Mouse (Mus musculus) megakaryocyte, adult 5-6 weeks (primary cell): ENCODE data around the gene Spint3. TPM values are rescaled to one million over a fixed set of nuclear protein-coding genes. Genes with fewer than 3 reads are reported as not detected.
"Not testable (repeated sequence)": the region's sequence is repeated elsewhere in the genome, so short reads cannot be mapped to it uniquely, and the experiment has no call there.

Experiments
- ATAC-seq: 2 replicates; pipeline ENCODE4 v1.8.0; 2016; ENCODE audit warnings: mild to moderate bottlenecking, inconsistent platforms; ENCODE audit not compliant: poor library complexity, severe bottlenecking
- total RNA-seq, 2 experiments: library from RNA; stranded (forward) in 1 of 2; stranded (reverse) in 1 of 2; fragments of 153-499, 151-499 nt in 1 of 2; fragments of 221-1000, 200-1000 nt in 1 of 2; gene quantifications; 2 replicates each; pipeline versions ENCODE4 v1.2.3 to v1.2.4; 2015 to 2017

Gene Spint3
- total RNA-seq (2015) (not detected in 2 replicates), total RNA-seq (2017) (not detected in 2 replicates)

DNA sequence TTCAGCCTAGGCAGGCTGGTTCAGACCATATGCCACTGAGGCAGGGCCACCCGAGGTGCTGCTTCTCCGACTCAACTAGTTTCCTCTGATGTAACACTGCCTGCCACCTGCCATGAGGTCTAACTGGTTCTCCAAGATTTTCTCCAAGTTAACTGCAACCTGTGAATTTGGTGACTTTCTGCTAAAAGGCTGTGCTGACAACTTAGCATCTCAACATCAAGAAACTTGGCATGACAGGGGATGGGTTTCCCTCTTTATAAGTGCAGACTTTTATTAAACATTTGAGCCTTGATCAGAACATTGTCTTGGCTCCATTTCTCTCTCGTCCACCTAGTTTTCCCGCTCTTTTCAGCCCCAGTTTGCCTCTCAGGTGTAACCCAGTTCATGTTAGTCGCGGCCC lies at the start of gene Spint3:
Gene Spint3, minus strand, starts transcription at position 101 of the 400 bp plus-strand sequence.
- ATAC-seq = not testable (repeated sequence)

DNA sequence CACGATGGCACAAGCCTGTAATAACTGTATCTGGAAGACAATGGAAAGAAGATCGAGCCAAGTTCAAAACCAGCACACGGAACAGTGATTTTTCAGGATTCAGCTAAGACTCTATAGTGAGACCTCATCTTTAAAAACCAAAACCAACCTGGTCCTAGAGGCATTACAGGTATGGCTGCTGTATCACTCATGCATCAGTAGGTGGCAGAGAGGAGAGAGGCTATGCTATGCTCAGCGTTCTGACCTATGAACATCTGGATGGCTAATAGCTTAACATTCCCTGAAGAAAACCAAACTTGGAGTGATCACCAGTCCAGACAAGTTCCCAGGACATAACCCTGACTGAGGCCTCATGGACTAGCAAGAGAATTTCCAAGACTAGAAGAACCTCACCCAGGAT lies 48.5 kb upstream of the Spint3 start:
- no peak for ATAC-seq

DNA sequence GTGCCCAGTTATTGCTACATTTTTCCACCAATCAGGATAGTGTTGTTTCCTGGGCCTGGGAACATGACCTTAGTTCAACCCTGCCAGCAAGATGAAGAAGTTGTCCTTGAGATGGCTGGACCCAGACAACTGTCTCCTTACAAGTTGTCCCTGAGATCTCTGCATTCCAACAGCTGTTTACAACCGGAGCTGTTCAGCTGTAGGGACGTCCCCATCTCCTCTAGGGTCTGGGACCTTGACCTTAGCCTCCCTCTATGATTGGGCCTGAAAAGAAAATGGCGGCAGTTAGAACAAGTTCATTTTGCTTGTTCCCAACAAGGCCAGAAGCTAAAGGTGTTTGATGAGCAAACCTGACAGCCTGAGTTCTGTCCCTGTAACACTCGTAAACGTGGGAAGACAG lies 45.8 kb upstream of the Spint3 start:
- no peak for ATAC-seq

DNA sequence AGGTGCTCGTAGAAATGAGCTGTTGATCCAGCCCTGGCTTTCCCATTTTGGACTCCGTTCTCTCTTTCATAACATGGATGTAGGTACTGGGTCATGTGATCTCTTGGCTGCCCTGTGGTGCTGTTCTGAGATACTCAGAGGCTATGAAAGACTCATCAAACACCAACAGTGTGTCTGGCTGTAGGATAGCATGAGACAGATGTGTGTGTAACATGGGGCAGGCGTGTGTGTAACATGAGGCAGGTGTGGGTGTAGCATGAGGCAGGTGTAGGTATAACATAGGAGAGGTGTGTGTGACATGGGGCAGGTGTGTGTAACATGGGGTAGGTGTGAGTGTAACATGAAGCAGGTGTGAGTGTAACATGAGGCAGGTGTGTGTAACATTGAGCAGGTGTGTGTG lies 42.1 kb upstream of the Spint3 start:
- ATAC-seq = no peak

DNA sequence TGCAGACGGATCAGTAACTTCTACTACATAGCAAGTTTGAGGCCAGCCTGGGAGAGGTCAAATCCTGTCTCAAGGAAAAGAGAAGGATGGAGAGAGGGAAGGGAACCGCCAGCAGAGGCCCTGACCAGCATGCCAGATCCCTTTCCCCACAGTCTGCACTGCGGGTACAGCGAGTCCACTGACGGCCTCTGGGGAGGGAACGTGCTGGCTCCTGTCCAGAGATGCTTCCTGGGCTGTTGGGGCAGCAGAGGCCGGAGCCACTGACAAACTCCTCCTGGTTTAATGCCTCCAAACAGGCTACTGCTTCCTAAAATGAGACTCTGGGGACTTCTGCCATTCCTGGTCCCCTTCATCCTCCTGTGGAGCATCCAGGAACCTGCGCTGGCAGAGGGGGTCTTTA lies 40.2 kb upstream of the Spint3 start, which contains the start of the genes Wfdc6b and Wfdc8:
Gene Wfdc6b, plus strand, starts transcription at position 52 of the 400 bp plus-strand sequence.
Gene Wfdc8, minus strand, starts transcription at position 156 of the 400 bp plus-strand sequence.
- not testable (repeated sequence) for ATAC-seq

DNA sequence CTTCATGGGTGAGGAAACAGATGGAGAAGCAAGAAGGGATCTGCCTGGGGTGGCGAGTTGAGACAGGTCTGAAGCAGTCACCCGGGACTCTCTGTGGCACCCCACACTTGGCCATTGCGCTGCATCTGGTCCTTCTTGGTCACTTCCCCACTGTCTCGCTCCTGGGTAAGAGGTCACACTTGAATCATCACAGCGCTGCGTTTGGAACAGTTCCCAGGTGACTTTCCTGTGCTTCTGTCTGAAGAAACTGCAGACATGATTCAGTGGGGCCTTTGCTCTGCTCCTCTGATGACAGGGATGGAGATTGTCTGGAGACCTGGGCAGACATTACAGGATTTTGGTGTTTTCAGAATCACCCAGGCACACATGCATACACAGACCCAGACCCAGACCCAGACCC lies 35.5 kb upstream of the Spint3 start:
- ATAC-seq = no peak

DNA sequence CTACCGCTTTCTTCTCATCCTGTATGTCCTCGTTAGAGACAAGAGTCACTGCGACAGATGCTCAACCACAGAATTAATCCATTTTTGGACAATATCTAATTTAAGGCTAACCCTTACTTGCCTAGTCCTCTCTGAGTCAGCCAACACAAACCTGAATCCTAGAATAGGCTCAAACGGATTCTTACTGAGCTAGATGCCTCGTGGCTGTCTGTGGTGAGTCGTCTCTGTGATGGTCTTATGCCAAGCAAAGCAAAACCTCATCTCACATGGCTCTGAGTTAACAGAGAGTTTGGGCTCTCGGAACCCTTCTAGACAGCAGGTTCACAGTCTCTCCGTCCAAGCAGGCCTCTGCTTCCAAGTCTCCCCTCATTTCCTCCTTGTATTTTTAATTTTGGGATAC lies 31.2 kb upstream of the Spint3 start:
- ATAC-seq = no peak

DNA sequence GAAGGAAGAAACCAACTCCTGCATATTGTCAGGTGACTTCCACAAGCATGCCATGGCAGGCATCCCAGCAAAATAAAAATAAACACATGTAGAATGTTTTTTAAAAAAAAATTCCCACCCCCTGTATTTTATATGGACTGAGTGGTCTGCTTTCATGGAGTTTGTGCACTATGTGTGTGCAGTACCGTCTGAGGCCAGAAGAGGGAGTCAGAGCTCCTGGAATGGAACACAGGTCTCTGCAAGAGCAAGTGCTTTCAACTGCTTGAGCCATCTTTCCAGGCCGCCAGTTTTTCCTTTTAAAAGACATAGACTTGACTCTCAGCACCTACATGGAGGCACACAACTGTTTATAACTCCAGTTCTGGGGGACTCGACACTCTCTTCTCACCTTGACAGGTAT lies 30.2 kb upstream of the Spint3 start:
- no peak for ATAC-seq

DNA sequence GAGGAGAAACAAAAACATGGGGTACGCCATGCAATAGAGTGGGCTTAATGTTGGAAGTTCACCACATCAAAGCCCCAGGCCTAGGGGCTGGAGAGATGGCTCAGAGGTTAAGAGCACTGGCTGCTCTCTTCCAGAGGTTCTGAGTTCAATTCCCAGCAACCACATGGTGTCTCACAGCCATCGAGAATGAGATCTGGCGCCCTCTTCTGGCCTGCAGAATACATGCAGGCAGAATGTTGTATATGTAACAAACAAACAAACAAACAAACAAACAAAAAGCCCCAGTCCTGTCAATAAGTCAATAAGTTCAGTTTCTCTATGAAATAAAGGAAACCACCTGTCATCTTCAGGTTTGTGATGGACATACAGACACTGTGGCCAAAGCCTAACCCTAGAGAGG lies 26.9 kb upstream of the Spint3 start:
- ATAC-seq = no peak

DNA sequence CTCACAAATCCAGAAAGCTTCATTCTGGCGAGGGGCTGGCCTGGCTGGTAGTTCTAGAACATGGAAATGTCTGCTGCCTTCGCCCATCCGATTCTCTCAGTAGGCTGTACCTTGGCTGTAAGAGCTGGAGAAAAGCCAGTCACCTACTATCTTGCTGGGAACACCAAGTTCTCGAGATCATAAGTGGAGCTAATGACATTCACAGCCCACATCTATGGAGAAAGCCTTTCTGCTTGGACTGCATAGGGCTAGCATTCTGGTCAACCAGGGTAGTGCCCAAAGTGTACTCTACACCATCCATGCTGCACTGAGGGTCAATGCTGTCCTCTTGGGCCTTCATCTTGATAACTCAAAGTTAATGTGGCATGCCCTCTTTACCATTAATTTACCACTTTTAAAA lies 20.2 kb upstream of the Spint3 start, which contains the start of gene Eppin:
Gene Eppin, minus strand, starts transcription at position 101 of the 400 bp plus-strand sequence.
- ATAC-seq = no peak

DNA sequence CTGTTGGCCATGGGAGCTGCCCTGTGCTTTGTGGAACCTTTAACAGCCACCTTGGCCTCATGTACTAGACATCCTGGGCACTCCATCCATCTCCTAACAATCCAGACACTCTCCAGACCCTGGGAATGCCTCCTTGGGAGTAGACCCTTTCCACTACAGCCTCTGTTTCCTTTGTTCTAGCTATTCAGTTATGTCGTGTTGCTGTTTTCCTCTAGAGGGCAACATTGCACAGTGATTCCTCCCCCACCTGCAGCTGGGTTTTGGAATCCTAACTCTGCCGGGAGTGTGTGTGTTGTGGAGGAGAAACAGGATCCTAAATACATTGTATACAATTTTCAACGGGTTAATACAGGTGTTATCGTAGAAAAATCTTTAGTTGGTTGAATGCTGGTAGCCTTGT lies 18.8 kb upstream of the Spint3 start:
- ATAC-seq = peak; percentile 59

DNA sequence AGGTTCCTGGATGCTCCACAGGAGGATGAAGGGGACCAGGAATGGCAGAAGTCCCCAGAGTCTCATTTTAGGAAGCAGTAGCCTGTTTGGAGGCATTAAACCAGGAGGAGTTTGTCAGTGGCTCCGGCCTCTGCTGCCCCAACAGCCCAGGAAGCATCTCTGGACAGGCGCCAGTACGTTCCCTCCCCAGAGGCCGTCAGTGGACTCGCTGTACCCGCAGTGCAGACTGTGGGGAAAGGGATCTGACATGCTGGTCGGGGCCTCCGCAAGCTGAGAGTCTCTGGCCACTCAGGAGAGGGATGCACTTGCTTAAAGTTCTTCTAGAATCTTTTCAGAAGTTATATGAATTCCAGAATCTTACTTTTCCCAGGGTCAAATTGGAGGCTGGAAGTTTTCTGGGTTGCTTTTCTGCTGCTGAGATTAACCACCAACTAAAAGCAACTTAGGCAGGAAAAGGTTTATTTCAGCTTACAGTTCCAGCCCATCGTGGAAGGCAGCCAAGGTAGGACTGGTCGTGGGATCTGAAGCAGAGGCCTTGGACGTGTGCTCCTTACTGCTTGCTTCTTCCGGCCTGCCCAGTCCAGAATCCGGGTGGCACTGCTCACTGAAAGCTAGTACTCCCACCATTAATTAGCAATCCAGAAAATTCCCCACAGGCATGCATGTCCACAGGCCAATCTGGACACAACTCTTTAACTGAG lies 11.9 kb upstream of the Spint3 start, which contains the start of gene Wfdc6a:
Gene Wfdc6a, minus strand, starts transcription at position 423 of the 701 bp plus-strand sequence.
- not testable (repeated sequence) for ATAC-seq

DNA sequence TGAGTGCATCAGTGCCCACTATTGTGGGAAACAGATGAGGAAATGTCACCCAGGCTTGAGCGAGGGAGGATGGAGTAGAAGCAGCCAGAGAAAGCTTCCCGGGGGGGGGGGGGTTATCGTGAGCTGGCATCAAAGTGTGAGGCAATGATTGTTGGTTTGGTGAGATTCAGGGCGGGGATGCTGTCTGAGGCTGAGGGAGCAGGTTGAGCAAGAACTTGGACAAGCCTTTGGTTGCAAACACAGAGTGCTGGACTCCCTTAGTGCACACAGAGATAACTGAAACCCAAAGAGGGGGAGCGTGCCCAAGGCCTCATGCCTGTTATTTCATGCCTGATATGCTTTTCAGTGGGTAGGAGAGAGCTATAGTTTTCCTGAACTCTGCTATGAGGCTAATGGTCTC lies 5.8 kb downstream of the Spint3 start:
- peak; percentile 52 for ATAC-seq

DNA sequence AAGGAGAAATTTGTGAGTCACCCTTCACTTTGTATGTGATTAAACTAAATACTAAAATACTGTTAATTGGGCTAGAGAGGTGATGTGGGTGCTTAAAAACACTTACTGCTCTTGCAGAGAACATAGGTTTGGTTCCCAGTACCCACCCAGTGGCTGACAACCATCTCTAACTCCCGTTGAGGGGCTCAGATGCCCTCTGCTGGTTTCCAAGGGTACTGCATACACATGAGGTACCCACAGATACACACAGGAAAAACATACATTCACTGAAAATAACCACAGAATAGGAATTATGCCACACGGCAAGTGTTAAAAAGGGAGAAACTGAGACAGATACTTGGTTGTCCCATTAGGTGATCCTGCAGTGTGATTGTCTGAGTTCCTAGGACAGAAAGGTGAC lies 6.3 kb downstream of the Spint3 start:
- no peak for ATAC-seq

DNA sequence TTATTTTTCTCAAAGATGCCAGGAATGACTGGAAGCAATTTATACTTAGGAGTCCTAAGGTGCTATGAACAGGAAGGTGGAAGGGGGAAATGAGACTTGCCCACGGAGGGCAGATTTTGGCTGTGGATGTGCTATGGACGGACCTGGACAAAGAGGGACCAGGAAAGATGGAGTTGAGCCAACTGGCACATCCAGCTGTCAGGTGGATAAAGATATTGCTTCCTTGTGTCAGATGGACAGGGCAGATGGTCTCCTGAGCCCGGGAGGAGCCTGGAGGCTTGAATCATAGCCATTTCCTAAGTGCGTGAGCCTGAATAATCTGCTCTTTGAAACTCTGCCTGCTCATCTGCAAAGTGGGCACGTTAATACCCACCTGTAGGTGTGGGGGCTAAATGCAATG lies 8.9 kb downstream of the Spint3 start:
- no peak for ATAC-seq

DNA sequence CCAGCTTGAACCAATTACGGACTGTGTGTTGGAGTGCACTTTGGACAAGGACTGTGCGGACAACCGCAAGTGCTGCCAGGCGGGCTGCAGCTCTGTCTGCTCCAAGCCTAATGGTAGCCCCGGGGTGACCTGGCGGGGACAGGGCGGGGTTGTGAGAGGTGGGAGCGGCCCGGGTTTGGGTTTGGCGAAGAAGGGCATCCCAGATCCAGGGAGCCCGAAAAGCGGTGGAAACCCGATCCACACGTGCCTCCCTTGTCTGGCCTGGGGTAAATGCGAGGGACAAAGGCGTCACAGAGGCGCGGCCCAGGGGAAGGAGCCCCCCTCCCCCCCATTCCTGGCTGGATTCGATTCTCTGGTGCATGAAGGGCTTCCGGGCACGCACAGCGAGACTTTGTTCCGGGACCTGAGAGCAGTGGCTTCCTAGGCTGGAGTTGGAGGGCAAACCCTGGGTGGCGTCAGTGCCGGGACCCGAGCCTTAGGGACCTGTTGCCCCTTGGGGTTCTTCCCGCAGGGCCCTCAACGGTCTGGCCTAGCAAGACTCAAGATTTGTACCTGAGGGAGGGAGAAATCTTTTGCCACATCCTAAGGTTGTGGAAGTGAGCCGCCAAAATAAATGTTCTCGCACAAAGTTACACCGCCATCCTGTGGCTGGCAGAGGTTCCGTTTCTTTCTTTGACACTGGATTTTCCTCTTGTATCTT lies 9.8 kb downstream of the Spint3 start:
- ATAC-seq = peak; percentile 43; the same call in 1 of the 2 replicates

DNA sequence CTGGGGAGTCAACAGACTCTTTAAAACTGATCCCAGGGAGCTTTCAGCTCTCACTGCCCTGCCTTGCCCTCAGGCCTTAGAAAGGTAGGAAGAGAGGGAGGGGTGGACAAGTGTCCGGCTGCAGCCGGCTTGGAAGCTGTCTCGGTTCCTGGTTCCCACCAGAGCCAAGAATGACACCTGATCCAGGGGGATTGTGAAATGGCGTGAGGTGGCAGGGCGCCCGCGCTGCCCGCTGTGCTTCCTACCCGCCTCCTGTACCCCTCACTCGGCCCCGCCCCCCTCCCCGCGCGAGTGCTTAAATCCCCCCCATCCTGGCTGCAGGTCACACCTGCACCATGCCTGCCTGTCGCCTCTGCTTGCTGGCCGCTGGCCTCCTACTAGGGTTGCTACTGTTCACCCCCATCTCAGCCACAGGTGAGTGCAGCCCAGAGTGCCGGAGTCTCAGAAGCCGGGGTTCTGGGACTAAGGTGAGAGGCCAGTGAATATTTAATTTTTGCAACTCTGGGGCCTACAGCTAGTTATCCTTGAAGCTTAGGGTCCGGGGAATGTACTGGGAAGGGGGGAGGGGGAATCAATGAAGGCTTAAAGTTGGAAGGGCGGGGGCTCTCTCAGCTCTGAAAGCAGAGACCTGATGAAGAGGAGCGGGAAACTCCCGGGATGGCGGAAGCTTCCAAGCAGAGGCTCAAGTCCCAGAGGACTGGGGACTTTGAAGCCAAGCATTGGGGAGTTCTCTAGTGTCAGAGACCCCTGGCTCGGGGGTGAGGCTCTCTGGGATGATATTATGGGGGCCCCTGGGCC lies 10.7 kb downstream of the Spint3 start, which contains the start of gene Wfdc2:
Gene Wfdc2, plus strand, starts transcription at position 23 of the 798 bp plus-strand sequence.
- ATAC-seq = no peak

DNA sequence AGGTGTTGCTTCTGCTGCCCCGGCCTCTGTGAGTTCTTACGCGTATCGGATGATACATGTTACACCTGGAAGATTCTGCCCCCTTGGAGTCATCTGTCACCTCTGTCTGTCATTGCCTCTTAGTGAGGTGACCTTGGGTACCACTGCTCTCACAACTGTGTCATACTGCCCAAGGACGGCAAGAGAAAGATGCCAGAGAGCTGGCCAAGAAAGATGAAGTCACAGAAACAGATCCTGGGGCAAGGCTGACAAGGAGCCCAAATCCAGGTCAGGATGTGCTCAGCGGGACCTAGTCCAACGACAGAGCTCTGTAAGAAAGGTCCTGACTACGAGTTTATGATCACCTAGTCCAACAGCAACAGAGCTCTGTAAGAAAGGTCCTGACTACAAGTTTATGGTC lies 13.2 kb downstream of the Spint3 start:
- ATAC-seq = no peak

DNA sequence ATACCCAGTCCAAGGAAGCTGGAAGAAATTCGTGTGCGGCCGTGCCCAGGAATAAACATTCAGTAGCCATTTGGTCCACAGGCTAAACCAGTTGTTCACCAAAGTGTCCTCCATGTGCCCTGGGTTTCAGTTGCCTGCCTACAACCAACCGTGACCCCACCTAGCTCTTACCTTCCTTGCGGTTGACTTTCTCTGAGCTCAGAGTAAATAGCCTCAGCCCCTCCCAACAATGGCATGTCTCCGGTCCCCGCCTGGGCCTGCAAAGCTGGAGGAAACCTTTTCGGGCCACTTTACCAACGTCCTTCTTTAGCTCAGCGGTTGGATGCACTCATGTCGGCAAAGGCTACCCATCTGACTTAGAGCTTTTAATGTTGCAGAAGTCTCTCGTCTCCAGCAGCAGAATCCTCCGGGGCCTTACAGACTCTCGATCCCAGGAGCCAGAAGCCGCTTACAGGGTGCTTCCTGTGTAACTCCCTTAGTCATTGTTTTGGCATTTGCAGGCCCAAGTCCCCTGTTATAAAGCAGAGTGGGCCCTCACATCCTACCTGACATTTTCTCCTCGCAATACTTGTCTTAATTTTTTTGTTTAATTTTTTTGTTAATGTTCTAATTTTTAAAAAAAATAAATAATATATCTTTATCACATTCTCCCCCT lies 14.1 kb downstream of the Spint3 start:
- no peak for ATAC-seq

DNA sequence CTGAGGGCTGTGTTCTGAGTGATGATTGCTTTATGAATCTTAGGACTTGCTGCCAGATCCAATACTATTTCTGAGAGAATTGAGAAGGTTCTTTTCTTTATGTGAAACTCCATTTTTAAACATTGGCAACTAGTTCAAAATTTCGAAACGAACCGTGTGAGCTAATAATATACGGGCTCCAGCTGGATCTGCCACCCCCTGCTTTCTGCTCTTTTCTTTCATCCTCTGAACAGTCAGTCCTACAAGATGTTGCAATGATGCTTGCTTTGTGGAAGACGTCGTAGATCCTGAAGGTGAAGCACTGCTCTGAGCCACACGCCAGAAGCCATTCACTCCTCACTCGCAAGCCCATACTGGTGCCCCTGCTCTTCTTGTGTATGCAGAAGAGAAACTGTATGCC lies 14.8 kb downstream of the Spint3 start:
- ATAC-seq = no peak

DNA sequence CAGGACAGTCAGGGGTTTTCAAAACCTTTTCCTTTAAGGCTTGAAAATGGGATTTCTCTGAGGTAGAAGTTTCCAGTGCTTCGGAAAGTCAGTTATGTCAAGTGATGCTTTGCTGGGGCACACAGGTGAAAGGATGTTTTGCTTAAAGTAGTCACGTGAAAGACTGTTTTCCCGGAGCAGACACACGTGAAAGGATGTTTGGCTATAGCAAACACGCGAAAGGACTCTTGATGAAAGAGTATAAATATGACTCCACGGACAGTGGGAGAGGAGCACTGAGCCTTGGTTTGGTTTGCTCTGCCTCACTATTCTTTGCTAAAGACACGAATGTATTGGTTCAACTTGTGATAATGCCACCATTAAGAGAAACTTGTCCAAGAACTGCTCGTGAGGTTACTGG lies 21.8 kb downstream of the Spint3 start:
- no peak for ATAC-seq
